Mouse (Mus musculus) lung, embryonic 15.5 days (tissue): Measurements from ENCODE around the gene Gm17662. TPM values are rescaled to one million over a fixed set of nuclear protein-coding genes. Genes with fewer than 3 reads are reported as not detected.

Experiments
- ATAC-seq: fragments of 200-750 bp; cut with Nextera tagmentation; 2 replicates; pipeline ENCODE4 v1.8.0; 2017; ENCODE audit warnings: moderate number of reproducible peaks, borderline replicate concordance; ENCODE audit not compliant: low FRiP score, low TSS enrichment; ENCODE audit errors: extremely low read depth
- H3K27ac ChIP-seq: fragments of 300-500 bp; sonication (generic); 2 replicates; pipeline ENCODE4 v1.5.1; 2015; ENCODE audit warnings: moderate library complexity, mild to moderate bottlenecking, inconsistent platforms
- H3K27me3 ChIP-seq: fragments of 300-500 bp; sonication (generic); 2 replicates; pipeline ENCODE4 v1.6.1; 2015; ENCODE audit warnings: inconsistent platforms
- H3K36me3 ChIP-seq: fragments of 300-500 bp; sonication (generic); 2 replicates; pipeline ENCODE4 v1.6.1; 2015; ENCODE audit warnings: inconsistent platforms
- H3K4me1 ChIP-seq: fragments of 300-500 bp; sonication (generic); 2 replicates; pipeline ENCODE4 v1.6.1; 2015; ENCODE audit warnings: inconsistent platforms
- H3K4me2 ChIP-seq: fragments of 300-500 bp; sonication (generic); 2 replicates; pipeline ENCODE4 v1.6.1; 2015; ENCODE audit warnings: inconsistent platforms, mild to moderate bottlenecking, moderate library complexity
- H3K4me3 ChIP-seq: fragments of 300-500 bp; sonication (generic); 2 replicates; pipeline ENCODE4 v1.5.1; 2015; ENCODE audit warnings: mild to moderate bottlenecking, inconsistent platforms
- H3K9ac ChIP-seq: fragments of 300-500 bp; sonication (generic); 2 replicates; pipeline ENCODE4 v1.6.1; 2015; ENCODE audit warnings: inconsistent platforms
- H3K9me3 ChIP-seq: fragments of 300-500 bp; sonication (generic); 2 replicates; pipeline ENCODE4 v1.6.1; 2016; ENCODE audit warnings: inconsistent platforms
- WGBS: fragments of 180-500 bp; shearing (Covaris S2); methylation state at CpG from one replicate; pipeline ENCODE4 v1.1.7; 2015; 5-methylcytosine and 5-hydroxymethylcytosine counted together
- polyA plus RNA-seq: library from polyadenylated mRNA; unstranded; fragments of >200 nt; fragmentation: Nextera tagmentation; extraction: Ambion mirVana; gene quantifications from 2 replicates; pipeline ENCODE4 v1.2.1, GENCODE M21; 2015

Gm17662 gene
- polyA plus RNA-seq, 1 experiment from 2014 or later = not detected

DNA sequence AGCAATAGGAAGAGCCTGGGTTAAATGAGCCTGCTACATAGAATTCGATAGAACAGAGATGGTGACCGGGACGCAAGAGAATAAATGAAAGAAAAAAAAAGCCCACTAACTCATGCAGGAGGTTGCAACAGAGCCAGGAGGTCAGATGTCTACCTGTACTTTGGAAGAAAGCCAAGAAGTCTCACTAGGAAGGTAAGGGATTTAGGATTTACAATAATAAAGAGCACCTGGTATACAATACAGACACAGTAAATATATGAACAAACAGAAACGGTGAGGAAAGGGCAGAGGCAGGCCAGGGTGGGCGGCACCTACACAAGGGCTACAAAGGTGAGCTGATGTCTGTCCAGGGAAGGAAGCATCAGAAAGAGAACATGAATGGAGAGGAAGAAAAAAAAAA lies 14.9 kb upstream of the Gm17662 start:
- ATAC-seq = no peak
- H3K4me1 ChIP-seq = no peaks in the 10 kb centered on the region
- no peak overlapping the region for H3K4me3 ChIP-seq
- H3K4me2 ChIP-seq = no peak overlapping the region
- WGBS = 81% methylated on average over 5 of the region's 5 CpGs
- H3K27ac ChIP-seq = no peak overlapping the region
- no peaks in the 10 kb centered on the region for H3K36me3 ChIP-seq
- H3K9ac ChIP-seq = no peak overlapping the region
- no peaks in the 10 kb centered on the region for H3K9me3 ChIP-seq
- no peaks in the 10 kb centered on the region for H3K27me3 ChIP-seq

DNA sequence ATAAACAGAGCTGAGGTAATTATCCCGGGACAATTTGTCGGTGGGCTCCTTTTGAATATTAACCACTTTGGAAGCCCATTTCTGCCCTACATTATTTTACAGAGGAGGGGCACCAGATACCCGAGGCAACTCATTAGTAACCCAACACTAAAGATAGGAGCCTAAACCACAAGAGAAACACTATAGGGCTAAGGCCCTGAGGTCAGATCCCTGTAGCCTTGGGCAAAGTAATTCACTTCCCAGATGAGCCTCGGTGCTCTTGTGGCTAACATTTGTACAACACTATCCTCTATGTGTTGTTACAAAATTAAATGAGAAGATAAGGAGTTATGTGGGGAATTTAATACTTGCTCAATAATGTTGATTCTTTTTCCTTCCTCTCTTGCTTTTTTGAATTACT lies 13.6 kb upstream of the Gm17662 start:
- Histone ChIP-seq H3K9ac (no peak overlapping the region), H3K27me3 (no peaks in the 10 kb centered on the region), H3K4me3 (no peak overlapping the region), H3K9me3 (no peaks in the 10 kb centered on the region), H3K36me3 (no peaks in the 10 kb centered on the region), H3K4me2 (no peak overlapping the region), H3K4me1 (no peaks in the 10 kb centered on the region), H3K27ac (no peak overlapping the region)
- no peak for ATAC-seq
- WGBS = 47% methylated on average over 4 of the region's 4 CpGs

DNA sequence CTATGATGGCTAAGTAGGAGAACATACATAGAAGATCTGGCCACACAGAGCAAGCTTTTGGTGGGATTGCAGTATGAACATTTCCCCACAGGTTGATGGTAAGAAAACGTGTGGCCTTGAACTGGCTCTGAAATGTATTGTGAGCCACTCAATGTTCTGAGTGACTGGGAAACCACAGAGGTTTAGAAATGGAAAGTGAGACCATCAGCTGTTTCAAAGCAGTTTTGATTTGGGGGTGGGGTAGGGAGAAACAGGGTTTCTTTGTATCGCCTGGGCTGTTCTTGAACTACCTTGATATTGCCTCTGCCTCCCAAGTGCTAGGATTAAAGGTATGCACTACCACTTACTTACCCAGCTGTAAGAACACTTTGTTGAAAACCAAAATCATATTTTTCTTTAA lies 1.9 kb upstream of the Gm17662 start:
- Histone ChIP-seq H3K9ac (no peak overlapping the region), H3K4me1 (no peaks in the 10 kb centered on the region), H3K4me2 (no peak overlapping the region), H3K4me3 (no peak overlapping the region), H3K27ac (no peak overlapping the region), H3K36me3 (no peaks in the 10 kb centered on the region), H3K27me3 (no peaks in the 10 kb centered on the region), H3K9me3 (no peaks in the 10 kb centered on the region)
- WGBS = 75% methylated on average over 2 of the region's 2 CpGs
- ATAC-seq = no peak

DNA sequence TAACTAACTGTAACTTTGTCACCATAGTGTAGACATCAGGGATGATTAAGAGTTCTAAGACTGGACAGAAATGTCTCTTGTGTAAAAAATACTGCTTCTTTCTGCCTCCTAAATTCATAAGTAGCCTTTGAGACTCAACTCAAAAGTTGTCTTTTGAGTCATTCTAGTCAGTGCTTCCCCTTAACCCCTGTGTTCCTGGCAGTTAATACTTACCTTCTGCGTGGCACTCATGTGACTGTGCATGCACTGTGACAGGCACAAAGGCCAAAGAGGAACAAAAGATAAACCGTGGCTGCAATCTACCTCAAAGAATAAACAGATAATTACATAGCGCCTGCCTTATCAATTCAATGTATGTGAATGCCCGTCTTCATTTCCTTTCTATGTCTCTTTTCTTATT lies 694 bp downstream of the Gm17662 start:
- no peaks in the 10 kb centered on the region for H3K27me3 ChIP-seq
- no peak overlapping the region for H3K4me3 ChIP-seq
- H3K36me3 ChIP-seq = no peaks in the 10 kb centered on the region
- H3K9me3 ChIP-seq = no peaks in the 10 kb centered on the region
- H3K4me2 ChIP-seq = no peak overlapping the region
- no peak for ATAC-seq
- no peaks in the 10 kb centered on the region for H3K4me1 ChIP-seq
- H3K9ac ChIP-seq = no peak overlapping the region
- no peak overlapping the region for H3K27ac ChIP-seq
- WGBS = 60% methylated on average over 4 of the region's 4 CpGs

DNA sequence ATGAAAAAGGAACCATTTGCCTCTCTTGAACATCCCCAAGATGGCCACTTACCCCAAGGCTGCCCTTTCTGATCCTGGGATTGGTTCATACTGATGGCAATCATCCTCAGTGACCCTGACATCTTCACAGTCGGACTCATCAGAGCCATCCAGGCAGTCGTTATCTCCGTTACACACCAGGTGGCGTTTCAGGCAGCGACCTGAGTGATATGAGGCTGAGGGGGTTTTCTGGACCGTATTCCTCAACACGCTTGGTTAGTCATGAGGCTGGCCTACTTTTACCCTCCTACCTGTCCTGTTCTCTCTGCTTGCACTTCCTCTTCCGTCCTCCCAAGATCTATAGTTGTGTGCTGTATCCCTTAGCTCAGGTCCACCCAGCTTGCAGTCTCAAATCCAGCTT lies 4.1 kb downstream of the Gm17662 start:
- Histone ChIP-seq H3K9ac (no peak overlapping the region), H3K9me3 (no peaks in the 10 kb centered on the region), H3K4me1 (no peaks in the 10 kb centered on the region), H3K36me3 (no peaks in the 10 kb centered on the region), H3K27ac (no peak overlapping the region), H3K4me2 (no peak overlapping the region), H3K4me3 (no peak overlapping the region), H3K27me3 (no peaks in the 10 kb centered on the region)
- ATAC-seq = no peak
- WGBS = 78% methylated on average over 8 of the region's 8 CpGs

DNA sequence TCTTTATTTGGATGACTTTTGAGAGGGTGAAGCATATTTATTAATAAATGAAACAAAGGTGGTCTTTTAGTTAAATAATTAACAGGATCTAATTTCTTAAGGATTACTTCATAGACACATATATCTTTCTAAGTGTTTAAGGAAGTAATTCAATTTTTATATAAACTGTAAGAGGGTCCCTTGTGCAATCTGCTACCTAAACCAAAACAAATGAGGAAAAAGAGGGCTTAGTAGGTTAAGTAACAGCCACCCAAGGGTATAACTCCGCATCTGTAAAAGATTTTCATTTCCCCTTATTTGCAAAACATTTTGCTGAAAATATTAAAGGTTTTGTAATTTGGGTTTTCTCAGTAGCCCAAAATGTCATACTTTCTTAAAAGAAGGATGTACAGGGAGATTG lies 7.3 kb downstream of the Gm17662 start:
- WGBS = 76% methylated on average over 1 of the region's 1 CpGs
- no peak overlapping the region for H3K4me2 ChIP-seq
- ATAC-seq = no peak

DNA sequence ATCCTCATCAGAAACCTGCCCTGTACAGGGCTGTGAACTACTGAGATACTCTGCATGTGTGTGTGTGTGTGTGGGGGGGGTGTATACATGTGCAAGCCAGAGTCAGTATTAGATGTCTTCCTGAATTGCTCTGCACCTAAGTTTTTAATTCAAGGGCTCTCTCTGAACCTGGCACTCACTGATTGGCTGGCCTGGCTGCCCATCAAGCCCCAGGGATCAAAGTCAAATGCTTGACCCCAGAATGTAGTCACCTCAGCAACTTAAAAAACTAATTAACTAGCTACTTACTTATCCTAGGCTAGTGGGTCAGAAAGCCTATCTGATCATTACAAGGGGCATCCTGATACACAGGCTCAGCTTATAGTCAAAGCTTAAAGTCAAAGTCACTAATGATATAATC lies 12.5 kb downstream of the Gm17662 start:
- Histone ChIP-seq H3K27me3 (no peaks in the 10 kb centered on the region), H3K4me2 (no peak overlapping the region), H3K4me3 (no peak overlapping the region), H3K36me3 (no peaks in the 10 kb centered on the region), H3K27ac (no peak overlapping the region), H3K9ac (no peak overlapping the region), H3K4me1 (no peaks in the 10 kb centered on the region), H3K9me3 (no peaks in the 10 kb centered on the region)
- ATAC-seq = no peak

More for the DNA sequence above, 7.3 kb downstream of the Gm17662 start:
- Histone ChIP-seq H3K27me3 (no peaks in the 10 kb centered on the region), H3K27ac (no peak overlapping the region), H3K4me1 (no peaks in the 10 kb centered on the region), H3K36me3 (no peaks in the 10 kb centered on the region), H3K9me3 (no peaks in the 10 kb centered on the region), H3K4me3 (no peak overlapping the region), H3K9ac (no peak overlapping the region)

DNA sequence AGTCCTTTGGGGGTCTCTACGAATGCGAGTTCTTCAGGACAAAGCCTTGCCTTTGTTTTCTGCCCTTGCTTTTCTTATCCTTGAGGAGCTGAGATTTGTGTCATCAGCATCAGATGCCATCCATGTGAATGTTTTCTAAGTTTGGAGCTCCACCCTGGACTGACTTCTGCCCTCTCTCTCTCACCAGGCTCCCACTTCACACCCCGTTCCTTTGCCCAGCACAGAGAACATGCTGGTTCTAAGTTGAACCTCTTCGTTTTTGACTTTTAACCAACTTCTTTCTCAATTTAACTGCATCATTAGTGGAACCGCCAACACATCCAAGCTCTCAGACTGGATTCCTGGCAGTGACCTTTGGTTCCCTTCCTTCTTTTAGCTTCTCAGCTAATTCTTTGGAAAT lies 13.1 kb downstream of the Gm17662 start:
- Histone ChIP-seq H3K9me3 (no peaks in the 10 kb centered on the region), H3K9ac (no peak overlapping the region), H3K4me3 (no peak overlapping the region), H3K36me3 (no peaks in the 10 kb centered on the region), H3K27me3 (no peaks in the 10 kb centered on the region), H3K4me2 (no peak overlapping the region), H3K27ac (no peak overlapping the region), H3K4me1 (no peaks in the 10 kb centered on the region)
- ATAC-seq = no peak
- WGBS = 83% methylated on average over 5 of the region's 5 CpGs

DNA sequence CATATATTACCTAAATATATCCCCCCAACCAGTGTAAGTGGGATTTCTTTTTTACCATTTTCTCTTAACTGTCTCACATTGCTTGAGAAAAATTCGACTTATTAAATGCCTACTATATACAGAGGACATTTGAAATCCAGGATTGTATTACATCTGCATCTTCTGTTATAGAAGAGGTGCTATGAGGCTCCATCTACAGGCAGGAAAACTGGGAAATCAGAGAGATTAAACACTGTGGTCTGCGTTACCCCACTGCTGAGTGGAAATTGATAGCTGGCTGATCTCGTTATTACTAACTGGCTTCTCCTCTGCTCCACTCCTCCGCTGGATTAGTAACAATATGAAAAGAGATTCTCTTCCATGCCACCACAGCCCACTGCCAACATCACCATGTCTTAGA lies 18.7 kb downstream of the Gm17662 start:
- H3K9me3 ChIP-seq = no peaks in the 10 kb centered on the region
- no peak for ATAC-seq
- H3K36me3 ChIP-seq = no peaks in the 10 kb centered on the region
- no peak overlapping the region for H3K4me3 ChIP-seq
- no peaks in the 10 kb centered on the region for H3K4me1 ChIP-seq
- no peak overlapping the region for H3K4me2 ChIP-seq
- H3K27me3 ChIP-seq = no peaks in the 10 kb centered on the region
- H3K9ac ChIP-seq = no peak overlapping the region
- 68% methylated on average over 4 of the region's 4 CpGs for WGBS
- H3K27ac ChIP-seq = no peak overlapping the region

DNA sequence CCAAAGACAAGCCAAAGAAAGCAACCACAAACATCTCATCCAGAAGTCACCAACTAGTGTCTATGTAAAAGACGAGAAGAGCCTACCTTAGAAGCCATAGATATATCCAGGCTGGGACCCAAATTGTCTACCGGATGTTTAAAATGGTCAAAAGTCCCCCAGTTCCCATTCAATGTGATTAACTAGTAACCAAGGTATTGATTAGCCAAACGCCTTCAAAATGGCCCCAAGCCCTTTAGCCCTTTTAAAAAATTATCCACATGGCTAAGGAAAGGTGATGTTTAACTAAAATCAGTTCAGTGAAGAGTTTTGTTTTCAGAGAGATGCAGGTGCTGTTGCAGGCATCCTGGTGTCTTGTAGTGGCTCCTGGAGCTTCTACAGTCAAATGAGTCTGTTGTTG lies 19.2 kb downstream of the Gm17662 start, which contains the start of gene C8a:
Gene C8a (minus strand): TSS at position 76 of the 400 bp plus-strand sequence.
- no peaks in the 10 kb centered on the region for H3K36me3 ChIP-seq
- H3K9ac ChIP-seq = no peak within 1 kb of the TSS
- H3K27ac ChIP-seq = no peak within 1 kb of the TSS
- ATAC-seq = no peak
- no peak within 1 kb of the TSS for H3K4me2 ChIP-seq
- WGBS = 83% methylated on average over 3 of the region's 3 CpGs
- H3K9me3 ChIP-seq = no peaks in the 10 kb centered on the region
- no peaks in the 10 kb centered on the region for H3K27me3 ChIP-seq
- no peaks in the 10 kb centered on the region for H3K4me1 ChIP-seq
- H3K4me3 ChIP-seq = no peak within 1 kb of the TSS

DNA sequence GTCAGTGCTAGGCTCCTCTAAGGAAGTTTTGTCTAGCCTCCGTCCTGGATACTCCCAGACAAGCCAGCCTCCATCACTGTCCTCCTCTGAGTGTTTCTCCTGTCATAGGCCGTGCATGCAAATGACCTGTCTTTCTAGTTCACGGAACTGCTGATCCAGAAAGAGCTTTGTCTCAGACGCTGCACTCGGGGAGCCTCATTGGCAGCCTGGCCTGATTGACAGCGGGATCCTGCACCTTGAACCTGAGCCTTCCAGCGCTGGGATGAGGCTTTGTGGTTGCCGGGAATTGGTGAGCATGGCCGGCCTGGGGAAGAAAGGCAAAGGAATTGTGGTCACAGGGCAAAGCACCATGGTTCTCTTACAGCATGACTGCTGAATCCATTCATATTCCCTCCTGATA lies 30.4 kb downstream of the Gm17662 start:
- WGBS = 76% methylated on average over 9 of the region's 9 CpGs
- H3K9me3 ChIP-seq = no peaks in the 10 kb centered on the region
- no peak overlapping the region for H3K27ac ChIP-seq
- no peak overlapping the region for H3K9ac ChIP-seq
- H3K4me2 ChIP-seq = no peak overlapping the region
- H3K36me3 ChIP-seq = no peaks in the 10 kb centered on the region
- peaks cover 11% of the 10 kb centered on the region; the same call in 1 of the 2 replicates for H3K4me1 ChIP-seq
- no peaks in the 10 kb centered on the region for H3K27me3 ChIP-seq
- no peak for ATAC-seq
- no peak overlapping the region for H3K4me3 ChIP-seq

DNA sequence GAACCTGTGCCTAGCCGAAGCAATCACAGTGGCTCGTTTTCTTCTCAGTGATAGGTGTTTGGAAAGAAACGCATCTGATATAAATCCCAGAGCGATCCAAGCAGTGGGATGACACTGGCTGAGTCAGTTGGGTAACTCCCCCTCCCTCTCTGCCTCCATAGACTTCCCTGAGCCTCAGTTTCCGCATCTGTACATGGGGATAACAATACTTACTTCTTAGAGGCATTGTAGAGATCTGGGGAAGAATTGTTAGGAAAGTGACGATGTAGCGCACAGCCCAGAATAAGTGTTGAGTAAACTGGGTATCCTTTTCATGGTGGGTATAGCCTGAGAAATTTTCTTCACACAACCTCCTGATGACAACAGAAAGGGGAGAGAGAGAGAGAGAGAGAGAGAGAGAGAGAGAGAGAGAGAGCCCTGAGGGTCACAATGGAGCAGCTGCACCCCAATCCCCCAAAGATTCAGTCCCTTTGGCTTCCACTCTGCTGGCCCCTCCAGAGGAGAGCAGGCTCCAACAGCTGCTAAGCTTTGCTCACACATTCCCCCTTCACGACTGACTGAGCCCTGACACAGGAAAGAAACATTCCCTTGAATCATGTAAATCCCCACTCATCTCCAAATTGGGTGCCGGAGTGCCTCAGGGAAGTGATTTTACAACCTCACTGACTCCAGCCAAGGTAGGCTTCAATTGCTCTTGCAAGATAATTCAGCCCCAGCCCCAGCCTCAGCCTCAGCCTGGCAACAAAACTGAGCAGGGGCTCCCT lies 31.6 kb downstream of the Gm17662 start:
- H3K36me3 ChIP-seq = no peaks in the 10 kb centered on the region
- no peak overlapping the region for H3K4me2 ChIP-seq
- no peaks in the 10 kb centered on the region for H3K27me3 ChIP-seq
- no peaks in the 10 kb centered on the region for H3K9me3 ChIP-seq
- 54% methylated on average over 9 of the region's 9 CpGs for WGBS
- peaks cover 11% of the 10 kb centered on the region; the same call in 1 of the 2 replicates for H3K4me1 ChIP-seq
- H3K9ac ChIP-seq = no peak overlapping the region
- ATAC-seq = peak; percentile 83; the same call in 1 of the 2 replicates
- no peak overlapping the region for H3K4me3 ChIP-seq
- H3K27ac ChIP-seq = no peak overlapping the region

DNA sequence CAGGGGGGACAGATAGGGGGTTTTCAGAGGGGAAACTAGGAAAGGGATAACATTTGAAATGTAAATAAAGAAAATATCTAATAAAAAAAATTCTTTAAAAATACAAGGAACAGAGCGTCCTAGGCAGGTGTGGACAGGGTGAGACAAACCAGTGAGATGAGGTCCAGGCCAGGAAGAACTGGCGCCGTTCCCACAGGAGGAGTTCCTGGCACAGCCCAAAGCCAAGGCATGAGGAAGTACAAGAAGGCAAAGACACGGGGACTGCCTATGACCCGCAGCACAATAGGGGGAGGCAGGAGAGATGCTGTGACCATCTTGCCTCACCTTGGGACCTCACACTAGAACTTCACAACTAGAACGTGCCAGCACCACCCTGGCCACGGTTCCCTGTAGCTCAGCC lies 34.6 kb downstream of the Gm17662 start:
- no peaks in the 10 kb centered on the region for H3K9me3 ChIP-seq
- H3K4me2 ChIP-seq = no peak overlapping the region
- peaks cover 11% of the 10 kb centered on the region; the same call in 1 of the 2 replicates for H3K4me1 ChIP-seq
- ATAC-seq = no peak
- H3K27me3 ChIP-seq = 0 out of 2 replicates have a peak, but pooled peaks cover 4% of the 10 kb centered on the region
- H3K27ac ChIP-seq = no peak overlapping the region
- no peaks in the 10 kb centered on the region for H3K36me3 ChIP-seq
- 75% methylated on average over 7 of the region's 7 CpGs for WGBS
- H3K9ac ChIP-seq = no peak overlapping the region
- no peak overlapping the region for H3K4me3 ChIP-seq
